Mouse (Mus musculus) stomach, embryonic 15.5 days (tissue): Measurements from ENCODE around the gene Tbccd1. TPM values are rescaled to one million over a fixed set of nuclear protein-coding genes. Genes with fewer than 3 reads are reported as not detected.

Experiments used
- ATAC-seq: fragments of 200-750 bp; cut with Nextera tagmentation; 2 replicates; pipeline ENCODE4 v1.8.0; 2017; ENCODE audit warnings: low read depth, moderate number of reproducible peaks, moderate TSS enrichment; ENCODE audit not compliant: insufficient read depth, low FRiP score
- H3K27ac ChIP-seq: fragments of 300-500 bp; sonication (generic); 2 replicates; pipeline ENCODE4 v1.5.1; 2015; ENCODE audit warnings: mild to moderate bottlenecking, inconsistent platforms
- H3K27me3 ChIP-seq: fragments of 300-500 bp; sonication (generic); replicated peaks from 2 replicates; pipeline ENCODE4 v1.6.1; 2015; ENCODE audit warnings: inconsistent platforms
- H3K36me3 ChIP-seq: fragments of 300-500 bp; sonication (generic); 2 replicates; pipeline ENCODE4 v1.6.1; 2015; ENCODE audit warnings: inconsistent platforms
- H3K4me1 ChIP-seq: fragments of 300-500 bp; sonication (generic); 2 replicates; pipeline ENCODE4 v1.6.1; 2015; ENCODE audit warnings: inconsistent platforms
- H3K4me2 ChIP-seq: fragments of 300-500 bp; sonication (generic); 2 replicates; pipeline ENCODE4 v1.6.1; 2015; ENCODE audit warnings: mild to moderate bottlenecking, inconsistent platforms
- H3K4me3 ChIP-seq: fragments of 300-500 bp; sonication (generic); replicated peaks from 2 replicates; pipeline ENCODE4 v1.5.1; 2015; ENCODE audit warnings: inconsistent platforms
- H3K9ac ChIP-seq: fragments of 300-500 bp; sonication (generic); 2 replicates; pipeline ENCODE4 v1.6.1; 2015; ENCODE audit warnings: inconsistent platforms
- H3K9me3 ChIP-seq: fragments of 300-500 bp; sonication (generic); 2 replicates; pipeline ENCODE4 v1.6.1; 2016; ENCODE audit warnings: inconsistent platforms
- WGBS: fragments of 180-500 bp; shearing (Covaris S2); methylation state at CpG from one replicate; pipeline ENCODE4 v1.1.7; 2015; 5-methylcytosine and 5-hydroxymethylcytosine counted together
- polyA plus RNA-seq: library from polyadenylated mRNA; unstranded; fragments of >200 nt; fragmentation: Nextera tagmentation; extraction: Ambion mirVana; gene quantifications from 2 replicates; pipeline ENCODE4 v1.2.1, GENCODE M21; 2015

Tbccd1 gene
- polyA plus RNA-seq, 1 experiment from 2014 or later = 32.3 TPM

- H3K4me3 ChIP-seq = no peak overlapping the region
- no peaks in the 10 kb centered on the region for H3K4me1 ChIP-seq
- no peaks in the 10 kb centered on the region for H3K36me3 ChIP-seq
- no peak overlapping the region for H3K4me2 ChIP-seq
- no peak for ATAC-seq
- WGBS = 75% methylated on average over 5 of the region's 5 CpGs
- H3K9ac ChIP-seq = no peak overlapping the region
- H3K9me3 ChIP-seq = no peaks in the 10 kb centered on the region
- no peaks in the 10 kb centered on the region for H3K27me3 ChIP-seq
- no peak overlapping the region for H3K27ac ChIP-seq
These were observed 26.0 kb upstream of the Tbccd1 start for GRCm38 (mm10) chr16:22883441-22883840.

GRCm38 (mm10) chr16:22881487-22881886, 24.0 kb upstream of the Tbccd1 start:
- Histone ChIP-seq H3K9ac (no peak overlapping the region), H3K36me3 (no peaks in the 10 kb centered on the region), H3K4me1 (no peaks in the 10 kb centered on the region), H3K27ac (no peak overlapping the region), H3K9me3 (no peaks in the 10 kb centered on the region), H3K4me3 (no peak overlapping the region), H3K27me3 (no peaks in the 10 kb centered on the region), H3K4me2 (no peak overlapping the region)
- ATAC-seq = no peak
- WGBS = 51% methylated on average over 4 of the region's 4 CpGs

GRCm38 (mm10) chr16:22880900-22881299, 23.4 kb upstream of the Tbccd1 start:
- H3K27ac ChIP-seq = no peak overlapping the region
- ATAC-seq = no peak

GRCm38 (mm10) chr16:22879945-22880595, 22.6 kb upstream of the Tbccd1 start:
- H3K9me3 ChIP-seq = no peaks in the 10 kb centered on the region
- no peaks in the 10 kb centered on the region for H3K4me1 ChIP-seq
- no peak overlapping the region for H3K27ac ChIP-seq
- ATAC-seq = no peak
- H3K4me2 ChIP-seq = no peak overlapping the region
- WGBS = 58% methylated on average over 7 of the region's 7 CpGs
- H3K4me3 ChIP-seq = no peak overlapping the region
- H3K9ac ChIP-seq = no peak overlapping the region
- H3K36me3 ChIP-seq = no peaks in the 10 kb centered on the region
- no peaks in the 10 kb centered on the region for H3K27me3 ChIP-seq

More at GRCm38 (mm10) chr16:22880900-22881299, 23.4 kb upstream of the Tbccd1 start:
- Histone ChIP-seq H3K4me3 (no peak overlapping the region), H3K4me2 (no peak overlapping the region), H3K9ac (no peak overlapping the region), H3K36me3 (no peaks in the 10 kb centered on the region), H3K9me3 (no peaks in the 10 kb centered on the region), H3K27me3 (no peaks in the 10 kb centered on the region), H3K4me1 (no peaks in the 10 kb centered on the region)
- 28% methylated on average over 6 of the region's 6 CpGs for WGBS

GRCm38 (mm10) chr16:22878716-22879115, 21.2 kb upstream of the Tbccd1 start:
- H3K4me2 ChIP-seq = no peak overlapping the region
- no peak overlapping the region for H3K27ac ChIP-seq
- no peak for ATAC-seq
- H3K9ac ChIP-seq = no peak overlapping the region
- WGBS = 74% methylated on average over 7 of the region's 7 CpGs
- no peaks in the 10 kb centered on the region for H3K27me3 ChIP-seq
- H3K4me3 ChIP-seq = no peak overlapping the region
- no peaks in the 10 kb centered on the region for H3K4me1 ChIP-seq
- H3K36me3 ChIP-seq = no peaks in the 10 kb centered on the region
- H3K9me3 ChIP-seq = no peaks in the 10 kb centered on the region

GRCm38 (mm10) chr16:22877660-22878390, 20.4 kb upstream of the Tbccd1 start:
- H3K9ac ChIP-seq = no peak overlapping the region
- no peaks in the 10 kb centered on the region for H3K4me1 ChIP-seq
- H3K27me3 ChIP-seq = no peaks in the 10 kb centered on the region
- no peak overlapping the region for H3K27ac ChIP-seq
- H3K4me3 ChIP-seq = no peak overlapping the region
- H3K36me3 ChIP-seq = 0 out of 2 replicates have a peak, but pooled peaks cover 3% of the 10 kb centered on the region
- no peak for ATAC-seq
- H3K9me3 ChIP-seq = no peaks in the 10 kb centered on the region
- WGBS = 72% methylated on average over 11 of the region's 11 CpGs
- H3K4me2 ChIP-seq = no peak overlapping the region

- no peak for ATAC-seq
- no peaks in the 10 kb centered on the region for H3K4me1 ChIP-seq
- no peak overlapping the region for H3K27ac ChIP-seq
- no peaks in the 10 kb centered on the region for H3K27me3 ChIP-seq
- WGBS = 38% methylated on average over 9 of the region's 9 CpGs
- H3K36me3 ChIP-seq = peaks cover 6% of the 10 kb centered on the region; the same call in 1 of the 2 replicates
- no peak overlapping the region for H3K4me2 ChIP-seq
- no peaks in the 10 kb centered on the region for H3K9me3 ChIP-seq
- H3K9ac ChIP-seq = no peak overlapping the region
- no peak overlapping the region for H3K4me3 ChIP-seq
These were observed 19.0 kb upstream of the Tbccd1 start for GRCm38 (mm10) chr16:22876218-22877043.

- H3K36me3 ChIP-seq = peaks cover 33% of the 10 kb centered on the region
- no peak for ATAC-seq
- H3K27ac ChIP-seq = no peak overlapping the region
- H3K27me3 ChIP-seq = no peaks in the 10 kb centered on the region
- H3K4me2 ChIP-seq = no peak overlapping the region
- H3K4me1 ChIP-seq = no peaks in the 10 kb centered on the region
- no peaks in the 10 kb centered on the region for H3K9me3 ChIP-seq
- H3K4me3 ChIP-seq = no peak overlapping the region
- 75% methylated on average over 4 of the region's 4 CpGs for WGBS
- no peak overlapping the region for H3K9ac ChIP-seq
These were observed 15.9 kb upstream of the Tbccd1 start for GRCm38 (mm10) chr16:22873369-22873768.

GRCm38 (mm10) chr16:22872397-22872796, 14.9 kb upstream of the Tbccd1 start:
- Histone ChIP-seq H3K36me3 (peaks cover 40% of the 10 kb centered on the region), H3K9me3 (no peaks in the 10 kb centered on the region), H3K27ac (no peak overlapping the region), H3K4me2 (no peak overlapping the region), H3K4me3 (no peak overlapping the region), H3K9ac (no peak overlapping the region), H3K27me3 (no peaks in the 10 kb centered on the region), H3K4me1 (no peaks in the 10 kb centered on the region)
- ATAC-seq = no peak
- 92% methylated on average over 8 of the region's 8 CpGs for WGBS

- no peaks in the 10 kb centered on the region for H3K27me3 ChIP-seq
- H3K36me3 ChIP-seq = no peaks in the 10 kb centered on the region
- WGBS = 7% methylated on average over 9 of the region's 9 CpGs
- peak overlapping the region; percentile 36; the same call in 1 of the 2 replicates for H3K9ac ChIP-seq
- no peaks in the 10 kb centered on the region for H3K9me3 ChIP-seq
- H3K4me2 ChIP-seq = peak overlapping the region; percentile 64
- H3K4me3 ChIP-seq = peak overlapping the region; percentile 100
- H3K4me1 ChIP-seq = peaks cover 7% of the 10 kb centered on the region
- ATAC-seq = no peak
- H3K27ac ChIP-seq = peak overlapping the region; percentile 78
These were observed 696 bp downstream of the Tbccd1 start for GRCm38 (mm10) chr16:22856773-22857172.

GRCm38 (mm10) chr16:22852709-22853108, 4.8 kb downstream of the Tbccd1 start:
- Histone ChIP-seq H3K4me2 (no peak overlapping the region), H3K36me3 (no peaks in the 10 kb centered on the region), H3K27me3 (no peaks in the 10 kb centered on the region), H3K27ac (no peak overlapping the region), H3K4me1 (no peaks in the 10 kb centered on the region), H3K4me3 (no peak overlapping the region), H3K9me3 (no peaks in the 10 kb centered on the region), H3K9ac (no peak overlapping the region)
- no peak for ATAC-seq
- WGBS = 91% methylated on average over 4 of the region's 4 CpGs

- ATAC-seq = no peak
- WGBS = 73% methylated on average over 1 of the region's 1 CpGs
- Histone ChIP-seq H3K27me3 (no peaks in the 10 kb centered on the region), H3K9me3 (no peaks in the 10 kb centered on the region), H3K4me1 (peaks cover 4% of the 10 kb centered on the region; the same call in 1 of the 2 replicates), H3K36me3 (no peaks in the 10 kb centered on the region), H3K9ac (no peak overlapping the region), H3K4me3 (no peak overlapping the region), H3K4me2 (no peak overlapping the region), H3K27ac (no peak overlapping the region)
These were observed 9.1 kb downstream of the Tbccd1 start for GRCm38 (mm10) chr16:22848331-22848730.
